Mouse (Mus musculus) hindbrain, embryonic 11.5 days (tissue): ENCODE data around the gene Rnf224. TPM values are rescaled to one million over a fixed set of nuclear protein-coding genes. Genes with fewer than 3 reads are reported as not detected.

Experiments
- ATAC-seq: fragments of 200-750 bp; cut with Nextera tagmentation; 2 replicates; pipeline ENCODE4 v1.8.0; 2017; ENCODE audit warnings: mild to moderate bottlenecking, moderate TSS enrichment, moderate library complexity; ENCODE audit not compliant: low FRiP score
- DNase-seq: peaks from one replicate; pipeline ENCODE4 v3.0.0-alpha.2; 2015; ENCODE audit warnings: low spot score
- H3K27ac ChIP-seq: fragments of 300-500 bp; sonication (generic); 2 replicates; pipeline ENCODE4 v1.5.1; 2014; ENCODE audit warnings: mild to moderate bottlenecking, low read depth, low read length
- H3K27me3 ChIP-seq: fragments of 300-500 bp; sonication (generic); 2 replicates; pipeline ENCODE4 v1.6.1; 2014; ENCODE audit warnings: mild to moderate bottlenecking, low read length, moderate library complexity, mixed read lengths; ENCODE audit not compliant: control insufficient read depth, insufficient read depth
- H3K36me3 ChIP-seq: fragments of 300-500 bp; sonication (generic); 2 replicates; pipeline ENCODE4 v1.6.1; 2014; ENCODE audit warnings: mild to moderate bottlenecking, low read length, moderate library complexity, mixed read lengths; ENCODE audit not compliant: control insufficient read depth, insufficient read depth
- H3K4me1 ChIP-seq: fragments of 300-500 bp; sonication (generic); replicated peaks from 2 replicates; pipeline ENCODE4 v1.6.1; 2014; ENCODE audit warnings: low read length, mixed read lengths; ENCODE audit not compliant: control insufficient read depth, insufficient read depth
- H3K4me2 ChIP-seq: fragments of 300-500 bp; sonication (generic); replicated peaks from 2 replicates; pipeline ENCODE4 v1.6.1; 2014; ENCODE audit warnings: mild to moderate bottlenecking, low read depth, low read length
- H3K4me3 ChIP-seq: fragments of 300-500 bp; sonication (generic); 2 replicates; pipeline ENCODE4 v1.5.1; 2014; ENCODE audit warnings: low read depth, low read length
- H3K9ac ChIP-seq: fragments of 300-500 bp; sonication (generic); 2 replicates; pipeline ENCODE4 v1.6.1; 2014; ENCODE audit warnings: low read depth, low read length
- H3K9me3 ChIP-seq: fragments of 300-500 bp; sonication (generic); 2 replicates; pipeline ENCODE4 v1.6.1; 2016; ENCODE audit warnings: low read length; ENCODE audit not compliant: control insufficient read depth
- WGBS: fragments of 180-500 bp; shearing (Covaris S2); extraction: QIAGEN DNeasy Blood & Tissue Kit; methylation state at CpG from one replicate; pipeline ENCODE4 v1.1.7; 2014; 5-methylcytosine and 5-hydroxymethylcytosine counted together
- polyA plus RNA-seq: library from polyadenylated mRNA; unstranded; fragments of >200 nt; fragmentation: Nextera tagmentation; extraction: Ambion mirVana; gene quantifications from 2 replicates; pipeline ENCODE4 v1.2.1, GENCODE M21; 2014

The Rnf224 gene
- polyA plus RNA-seq, 1 experiment from 2014 or later: not detected

- 74% methylated on average over 5 of the region's 5 CpGs for WGBS
- H3K9ac ChIP-seq: no peak overlapping the region
- no peaks in the 10 kb centered on the region for H3K36me3 ChIP-seq
- H3K27ac ChIP-seq: no peak overlapping the region
- no peaks in the 10 kb centered on the region for H3K9me3 ChIP-seq
- H3K4me3 ChIP-seq: no peak overlapping the region
- no peak overlapping the region for H3K4me2 ChIP-seq
- DNase-seq (no peak), ATAC-seq (no peak)
- H3K4me1 ChIP-seq: no peaks in the 10 kb centered on the region
- no peaks in the 10 kb centered on the region for H3K27me3 ChIP-seq
Observed at GRCm38 (mm10) chr2:25234551-25235220, 1.9 kb downstream of the Rnf224 start.

GRCm38 (mm10) chr2:25234050-25234449, 2.5 kb downstream of the Rnf224 start, which contains the start of gene Slc34a3:
Slc34a3 (minus strand) TSS chr2:25234364.
- H3K36me3 ChIP-seq: no peaks in the 10 kb centered on the region

GRCm38 (mm10) chr2:25233421-25233820, 3.2 kb downstream of the Rnf224 start:
- DNase-seq (no peak), ATAC-seq (no peak)
- Histone ChIP-seq H3K9ac (no peak overlapping the region), H3K36me3 (no peaks in the 10 kb centered on the region), H3K27me3 (no peaks in the 10 kb centered on the region), H3K9me3 (no peaks in the 10 kb centered on the region), H3K4me2 (no peak overlapping the region), H3K27ac (no peak overlapping the region), H3K4me1 (peaks cover 1% of the 10 kb centered on the region; the same call in 1 of the 2 replicates), H3K4me3 (no peak overlapping the region)
- 82% methylated on average over 4 of the region's 4 CpGs for WGBS

More at GRCm38 (mm10) chr2:25234050-25234449, 2.5 kb downstream of the Rnf224 start, which contains the start of gene Slc34a3:
- DNase-seq (no peak), ATAC-seq (no peak)
- Histone ChIP-seq H3K27me3 (no peaks in the 10 kb centered on the region), H3K4me2 (no peak within 1 kb of the TSS), H3K4me3 (no peak within 1 kb of the TSS), H3K9me3 (no peaks in the 10 kb centered on the region), H3K27ac (no peak within 1 kb of the TSS), H3K4me1 (no peaks in the 10 kb centered on the region), H3K9ac (no peak within 1 kb of the TSS)
- 93% methylated on average over 3 of the region's 3 CpGs for WGBS

- H3K4me3 ChIP-seq: no peak overlapping the region
- no peak overlapping the region for H3K27ac ChIP-seq
- H3K4me2 ChIP-seq: no peak overlapping the region
- no peaks in the 10 kb centered on the region for H3K27me3 ChIP-seq
- no peak for DNase-seq
- no peak for ATAC-seq
- H3K9me3 ChIP-seq: no peaks in the 10 kb centered on the region
- 52% methylated on average over 12 of the region's 12 CpGs for WGBS
- peaks cover 2% of the 10 kb centered on the region; the same call in 1 of the 2 replicates for H3K4me1 ChIP-seq
- no peaks in the 10 kb centered on the region for H3K36me3 ChIP-seq
- H3K9ac ChIP-seq: no peak overlapping the region
Observed at GRCm38 (mm10) chr2:25231038-25231437, 5.5 kb downstream of the Rnf224 start.

GRCm38 (mm10) chr2:25230581-25230980, 6.0 kb downstream of the Rnf224 start:
- Histone ChIP-seq H3K27ac (no peak overlapping the region), H3K4me3 (no peak overlapping the region), H3K4me1 (peaks cover 4% of the 10 kb centered on the region; the same call in 1 of the 2 replicates), H3K9ac (no peak overlapping the region), H3K27me3 (no peaks in the 10 kb centered on the region), H3K36me3 (no peaks in the 10 kb centered on the region), H3K9me3 (no peaks in the 10 kb centered on the region), H3K4me2 (no peak overlapping the region)
- DNase-seq: no peak
- no peak for ATAC-seq
- 90% methylated on average over 7 of the region's 7 CpGs for WGBS

GRCm38 (mm10) chr2:25229582-25229981, 7.0 kb downstream of the Rnf224 start:
- H3K36me3 ChIP-seq: no peaks in the 10 kb centered on the region
- H3K4me2 ChIP-seq: no peak overlapping the region
- H3K4me3 ChIP-seq: no peak overlapping the region
- DNase-seq (no peak), ATAC-seq (no peak)
- 84% methylated on average over 5 of the region's 5 CpGs for WGBS
- no peak overlapping the region for H3K9ac ChIP-seq
- no peaks in the 10 kb centered on the region for H3K27me3 ChIP-seq
- no peak overlapping the region for H3K27ac ChIP-seq
- H3K9me3 ChIP-seq: no peaks in the 10 kb centered on the region
- peaks cover 5% of the 10 kb centered on the region; the same call in 1 of the 2 replicates for H3K4me1 ChIP-seq

GRCm38 (mm10) chr2:25228995-25229530, 7.5 kb downstream of the Rnf224 start:
- no peaks in the 10 kb centered on the region for H3K27me3 ChIP-seq
- no peaks in the 10 kb centered on the region for H3K9me3 ChIP-seq
- H3K36me3 ChIP-seq: no peaks in the 10 kb centered on the region
- H3K4me3 ChIP-seq: no peak overlapping the region
- DNase-seq: no peak
- H3K9ac ChIP-seq: no peak overlapping the region
- 70% methylated on average over 6 of the region's 6 CpGs for WGBS
- no peak for ATAC-seq
- H3K4me1 ChIP-seq: peaks cover 5% of the 10 kb centered on the region; the same call in 1 of the 2 replicates
- no peak overlapping the region for H3K27ac ChIP-seq
- no peak overlapping the region for H3K4me2 ChIP-seq

GRCm38 (mm10) chr2:25228431-25228889, 8.1 kb downstream of the Rnf224 start:
- no peak overlapping the region for H3K9ac ChIP-seq
- DNase-seq (peak; percentile 85), ATAC-seq (no peak)
- WGBS: 3% methylated on average over 7 of the region's 7 CpGs
- H3K4me3 ChIP-seq: no peak overlapping the region
- H3K27me3 ChIP-seq: no peaks in the 10 kb centered on the region
- peaks cover 5% of the 10 kb centered on the region; the same call in 1 of the 2 replicates for H3K4me1 ChIP-seq
- peak overlapping the region; percentile 33; the same call in 1 of the 2 replicates for H3K27ac ChIP-seq
- H3K36me3 ChIP-seq: no peaks in the 10 kb centered on the region
- H3K9me3 ChIP-seq: no peaks in the 10 kb centered on the region
- peak overlapping the region; percentile 12; the same call in 1 of the 2 replicates for H3K4me2 ChIP-seq

GRCm38 (mm10) chr2:25227406-25227805, 9.2 kb downstream of the Rnf224 start:
- Histone ChIP-seq H3K4me3 (no peak overlapping the region), H3K36me3 (no peaks in the 10 kb centered on the region), H3K27ac (no peak overlapping the region), H3K9ac (no peak overlapping the region), H3K4me2 (no peak overlapping the region), H3K9me3 (no peaks in the 10 kb centered on the region), H3K27me3 (no peaks in the 10 kb centered on the region), H3K4me1 (peaks cover 5% of the 10 kb centered on the region; the same call in 1 of the 2 replicates)
- WGBS: 95% methylated on average over 4 of the region's 4 CpGs
- ATAC-seq: no peak
- no peak for DNase-seq
